Mouse (Mus musculus) spleen, embryonic (tissue): ENCODE measurements around the gene Supt6.

Source experiments
- CTCF ChIA-PET: fragments of 350-600 bp; sonication (Branson Sonifier 250); formaldehyde crosslinking; loops from one replicate; lab custom pipeline; 2022; lab: Charles Lee

Supt6 gene

DNA sequence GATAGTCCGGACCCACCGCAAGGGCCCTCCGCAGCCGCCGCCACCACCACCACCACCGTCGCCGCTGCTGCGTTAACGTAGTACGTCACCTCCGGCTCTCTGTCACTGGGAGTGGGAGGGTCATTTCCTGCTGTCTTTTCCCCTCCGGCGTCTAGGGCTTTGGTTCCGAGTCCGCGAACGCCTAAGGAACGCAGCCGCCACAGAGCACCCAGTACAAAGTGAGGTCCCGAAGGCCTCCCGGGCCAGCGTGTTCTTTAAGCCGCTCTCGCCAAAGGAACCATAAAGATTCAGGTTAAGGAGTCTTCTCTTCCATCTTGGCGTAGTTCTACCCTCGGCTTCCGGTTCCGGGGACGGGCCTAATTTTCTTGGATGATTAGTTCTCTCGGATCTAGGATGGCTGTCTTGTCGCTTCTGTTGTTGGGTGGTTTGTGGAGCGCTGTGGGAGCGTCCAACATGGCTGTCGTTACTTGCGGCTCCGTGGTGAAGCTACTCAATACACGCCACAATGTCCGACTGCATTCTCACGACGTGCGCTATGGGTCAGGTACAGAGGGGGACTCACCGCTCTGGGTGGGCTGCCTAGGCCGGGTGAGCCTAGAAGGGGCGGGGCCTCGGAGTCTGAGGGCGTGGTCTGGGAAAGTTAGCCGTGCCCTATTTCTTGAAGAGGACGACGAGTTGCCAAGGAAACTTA lies at the start of gene Supt6, which contains the start of gene Sdf2:
TSS of gene Supt6 (minus strand) at position 361 of the 691 bp plus-strand sequence.
TSS of gene Sdf2 (plus strand) at position 120 of the 691 bp plus-strand sequence.
- CTCF ChIA-PET, result interaction anchor here (0.5 to 0.6 kb wide), 3 partner anchors 34 to 853 kb away, joined by 3 to 13 read pairs (median 3); no protein-coding TSS in a partner anchor

DNA sequence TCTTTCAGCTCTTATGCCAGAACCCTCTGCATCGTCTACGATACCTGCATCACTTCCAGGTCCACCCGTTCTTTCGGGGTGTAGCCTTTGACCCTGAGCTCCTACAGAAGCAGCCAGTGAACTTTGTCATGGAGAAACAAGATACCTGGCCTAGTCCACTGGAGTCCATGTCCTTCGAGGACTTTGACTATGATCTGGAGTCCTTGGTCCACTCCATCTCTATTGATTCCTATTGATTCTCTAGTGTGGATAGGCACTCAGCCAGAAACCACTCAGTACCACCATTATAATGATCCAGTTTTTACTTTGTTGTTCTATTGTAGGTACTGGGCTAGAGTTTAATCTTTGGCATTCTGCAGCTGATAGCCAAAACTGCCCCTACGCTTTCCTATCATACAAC lies 48.8 kb upstream of the Supt6 start:
- CTCF ChIA-PET, result no interaction called here

DNA sequence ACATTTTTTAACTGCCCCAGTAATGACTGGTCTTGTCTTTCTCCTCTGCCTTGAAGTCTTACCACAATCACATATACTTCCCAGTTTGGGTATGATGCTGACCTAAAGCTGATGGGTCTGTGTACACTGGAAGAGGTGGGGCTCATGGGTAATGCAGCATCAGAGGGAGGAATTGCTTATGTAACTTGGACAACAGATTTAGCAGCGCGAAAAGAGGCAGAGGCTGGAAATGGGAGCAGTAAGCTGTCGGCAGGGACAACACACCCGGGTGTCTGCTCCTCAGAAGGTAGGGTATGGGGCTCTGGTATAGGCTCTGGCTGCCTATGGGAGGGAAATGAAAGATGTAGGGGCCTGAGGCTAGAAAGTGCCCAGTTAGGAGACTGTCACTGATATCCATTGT lies 44.9 kb upstream of the Supt6 start, which contains the start of gene BC030499:
TSS of gene BC030499 (plus strand) at position 188 of the 400 bp plus-strand sequence.
- CTCF ChIA-PET, result no interaction called here

DNA sequence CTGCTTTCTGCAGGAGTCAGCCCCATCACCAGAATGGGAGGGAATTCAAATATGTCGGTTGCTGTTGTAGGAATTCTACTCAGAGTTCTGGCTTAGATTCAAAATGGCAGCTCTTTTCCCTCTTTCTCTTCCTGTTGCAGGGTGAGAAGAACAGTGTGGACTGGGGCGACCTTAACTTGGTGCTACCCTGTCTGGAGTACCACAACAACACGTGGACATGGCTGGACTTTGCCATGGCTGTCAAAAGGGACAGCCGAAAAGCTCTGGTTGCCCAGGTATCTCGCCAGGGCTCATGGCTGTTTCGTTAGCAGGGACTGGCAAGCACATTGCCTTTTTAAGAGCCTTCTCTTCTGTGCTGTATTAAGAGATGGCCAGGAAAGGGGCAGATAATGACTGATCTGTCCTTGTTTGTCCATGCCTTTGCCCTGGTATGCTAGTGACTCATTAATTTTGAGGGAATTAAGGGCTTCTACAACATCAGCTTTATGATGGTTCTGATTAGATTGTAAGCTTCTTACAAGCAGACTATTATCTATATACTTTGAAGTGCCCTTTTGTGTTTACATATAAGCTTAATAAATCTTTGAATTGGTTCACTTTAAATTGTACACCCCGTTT lies 43.5 kb upstream of the Supt6 start:
- CTCF ChIA-PET, result interaction anchor here (0.5 kb wide), 1 partner anchor 33 kb away, joined by 15 read pairs; no protein-coding TSS in a partner anchor

DNA sequence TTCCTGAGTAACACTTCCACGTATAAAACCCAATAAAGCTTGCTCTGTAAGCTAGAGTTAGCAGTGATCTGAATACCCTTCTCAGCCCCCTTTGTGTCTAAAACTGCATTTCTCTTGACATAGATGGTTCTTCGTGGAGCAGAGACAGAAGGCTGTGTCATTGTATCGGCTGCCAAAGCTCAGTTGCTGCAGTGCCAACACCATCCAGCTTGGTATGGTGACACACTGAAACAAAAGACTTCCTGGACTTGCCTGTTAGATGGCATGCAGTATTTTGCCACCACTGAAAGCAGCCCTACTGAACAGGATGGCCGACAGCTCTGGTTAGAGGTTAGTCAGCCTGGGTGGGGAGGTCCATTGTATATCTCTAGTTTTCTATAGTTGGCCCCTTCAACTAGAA lies 33.8 kb upstream of the Supt6 start:
- CTCF ChIA-PET, result no interaction called here

DNA sequence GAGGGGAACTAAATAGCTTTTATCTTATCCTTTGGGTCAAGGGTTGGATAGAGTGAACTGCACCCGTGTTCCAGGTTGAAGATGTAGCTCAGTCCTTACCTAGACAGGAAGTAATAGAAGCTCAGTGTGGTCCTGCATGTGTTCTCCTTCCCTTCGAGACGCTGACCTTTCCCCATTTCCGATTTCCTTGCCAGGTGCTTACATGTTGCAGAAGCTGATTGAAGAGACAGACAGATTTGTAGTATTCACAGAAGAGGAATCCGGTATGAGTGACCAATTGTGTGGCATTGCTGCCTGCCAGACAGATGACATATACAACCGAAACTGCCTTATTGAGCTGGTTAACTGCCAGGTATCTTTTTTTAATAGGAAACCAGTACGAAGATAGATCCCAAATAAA lies 33.1 kb upstream of the Supt6 start:
- CTCF ChIA-PET, result no interaction called here

DNA sequence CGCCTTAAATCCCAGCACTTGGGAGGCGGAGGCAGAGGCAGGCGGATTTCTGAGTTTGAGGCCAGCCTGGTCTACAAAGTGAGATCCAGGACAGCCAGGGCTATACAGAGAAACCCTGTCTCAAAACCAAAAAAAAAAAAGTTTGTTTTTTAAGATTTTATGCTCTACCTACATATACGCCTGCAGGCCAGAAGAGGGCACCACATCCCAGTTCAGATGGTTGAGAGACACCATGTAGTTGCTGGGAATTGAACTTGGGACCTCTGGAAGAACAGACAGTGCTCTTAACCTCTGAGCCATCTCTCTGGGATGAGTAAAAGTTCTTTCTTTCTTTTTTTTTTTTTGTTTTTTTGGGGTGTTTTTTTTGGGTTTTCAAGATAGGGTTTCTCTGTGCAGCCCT lies 30.4 kb upstream of the Supt6 start:
- CTCF ChIA-PET, result interaction anchor here (0.5 kb wide), 1 partner anchor 10 kb away, joined by 4 read pairs; no protein-coding TSS in a partner anchor

DNA sequence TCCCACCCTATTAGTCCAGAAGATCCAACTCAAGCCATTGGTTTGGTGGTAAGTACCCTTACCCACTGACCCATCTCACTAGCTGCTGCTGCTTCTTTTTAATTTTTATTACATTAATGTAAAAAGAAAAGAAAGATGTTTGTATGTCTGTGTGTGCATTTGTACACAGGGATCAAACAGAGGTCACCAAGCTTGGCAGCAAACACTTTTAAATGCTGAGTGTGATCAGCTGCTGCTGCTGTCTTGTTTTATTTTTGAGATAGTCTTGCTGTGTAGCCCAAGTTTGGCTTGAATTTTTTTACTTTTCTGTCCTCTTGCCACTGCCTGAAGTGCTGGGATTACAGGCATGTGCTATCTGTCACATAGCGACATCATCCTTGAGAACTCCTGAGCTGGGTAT lies 29.8 kb upstream of the Supt6 start:
- CTCF ChIA-PET, result interaction anchor here (0.5 kb wide), 1 partner anchor 11 kb away, joined by 4 read pairs; no protein-coding TSS in a partner anchor

DNA sequence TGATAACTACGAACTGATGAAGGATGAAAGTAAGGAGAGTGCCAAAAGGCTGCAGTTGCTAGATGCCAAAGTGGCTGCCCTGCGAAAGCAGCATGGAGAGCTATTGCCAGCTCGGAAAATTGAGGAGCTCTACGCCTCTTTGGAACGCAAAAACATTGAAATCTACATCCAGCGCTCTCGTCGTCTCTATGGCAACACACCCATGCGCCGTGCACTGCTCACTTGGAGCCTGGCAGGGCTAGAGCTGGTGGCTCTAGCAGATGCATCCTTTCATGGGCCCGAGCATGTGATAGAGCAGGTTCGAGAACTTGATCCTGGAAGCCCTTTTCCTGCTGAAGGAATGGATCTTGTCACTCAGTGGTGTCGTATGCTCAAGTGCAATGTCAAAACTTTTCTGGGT lies 26.2 kb upstream of the Supt6 start:
- CTCF ChIA-PET, result no interaction called here

DNA sequence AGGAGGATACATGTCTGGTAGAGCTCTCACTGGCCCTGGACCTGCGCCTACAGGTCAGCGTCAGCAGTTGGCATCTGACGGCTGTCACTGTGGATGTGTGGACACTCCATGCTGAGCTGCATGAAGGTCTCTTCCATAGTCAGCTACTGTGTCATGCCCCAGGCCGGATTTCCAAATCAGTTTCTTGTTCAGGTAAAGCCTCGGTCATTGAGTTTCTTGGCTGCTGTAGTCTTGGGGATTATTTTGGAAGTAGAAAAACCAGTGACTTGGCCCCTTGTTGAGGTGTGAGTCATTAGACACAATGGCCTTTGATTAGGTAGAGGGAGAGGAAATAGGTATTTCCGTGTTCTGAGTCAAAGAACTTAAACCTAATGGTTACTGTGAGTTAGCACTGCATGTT lies 19.8 kb upstream of the Supt6 start:
- CTCF ChIA-PET, result no interaction called here

DNA sequence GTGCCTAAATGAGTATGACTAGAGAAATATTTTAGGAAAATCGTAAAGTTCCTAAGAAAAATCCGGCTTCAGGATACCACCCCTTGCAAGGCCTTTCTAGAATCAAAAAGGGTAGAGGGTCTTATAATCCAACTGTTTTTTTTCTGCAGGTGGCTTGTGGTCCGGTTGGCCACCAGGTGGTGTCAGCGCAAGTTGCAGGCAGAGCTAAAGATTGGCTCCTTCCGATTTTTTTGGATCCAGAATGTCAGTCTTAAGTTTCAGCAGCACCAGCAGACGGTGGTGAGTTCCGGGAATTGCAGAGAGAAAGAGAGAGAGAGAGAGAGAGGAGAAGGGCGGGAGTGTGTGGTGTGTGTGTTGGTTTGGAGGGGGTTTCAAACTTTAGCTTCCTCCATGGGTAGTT lies 16.8 kb upstream of the Supt6 start:
- CTCF ChIA-PET, result interaction anchor here (0.6 kb wide), 1 partner anchor 83 kb away, joined by 6 read pairs; no protein-coding TSS in a partner anchor

DNA sequence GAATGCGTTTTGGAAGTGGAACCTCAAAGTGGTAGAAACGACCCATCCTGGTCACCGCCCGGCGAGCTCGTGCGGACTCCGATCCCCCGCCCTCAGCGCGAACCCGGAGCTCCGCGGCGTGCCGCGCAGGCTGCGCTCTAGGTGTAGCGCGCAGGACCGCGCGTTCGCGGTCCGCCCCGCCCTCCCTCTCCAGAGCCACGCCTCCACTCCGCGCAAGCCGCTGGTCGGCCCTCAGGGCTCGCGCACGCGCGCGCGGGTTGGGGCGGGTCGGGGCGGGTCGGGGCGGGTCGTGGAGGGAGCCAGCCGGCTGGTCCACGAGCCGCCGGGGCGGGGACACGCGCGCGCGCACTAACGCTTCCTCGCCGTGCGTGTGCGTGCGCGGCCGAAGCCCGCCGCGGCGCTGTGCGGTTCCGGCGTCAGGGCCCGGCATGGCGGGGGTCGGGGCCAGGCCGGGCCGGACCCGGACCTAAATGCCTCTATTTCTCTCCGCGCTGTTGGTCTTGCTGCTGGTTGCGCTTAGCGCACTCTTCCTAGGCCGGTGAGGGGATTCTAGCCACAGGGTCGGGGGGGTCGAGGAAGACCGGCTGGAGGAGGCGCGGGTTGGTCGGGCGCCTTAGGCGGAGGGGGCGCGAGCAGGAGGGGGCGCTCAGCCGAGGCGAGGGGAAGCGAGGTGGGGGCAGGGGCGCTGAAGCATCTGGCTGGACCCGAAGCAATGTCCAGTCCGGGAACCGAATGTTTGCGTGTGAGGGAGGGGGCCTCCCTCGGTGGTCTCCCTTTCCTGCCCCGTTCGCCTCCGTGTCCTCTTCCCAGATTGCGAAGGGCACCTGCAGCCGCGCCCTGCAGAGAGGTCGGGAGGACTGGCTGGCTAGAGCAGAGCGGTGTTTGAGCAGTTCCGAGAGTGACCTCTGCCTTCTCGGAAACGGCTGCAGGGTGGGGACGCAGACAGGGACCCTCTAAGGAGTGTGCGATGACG lies 15.9 kb upstream of the Supt6 start, which contains the start of gene 2610507B11Rik:
TSS of gene 2610507B11Rik (plus strand) at position 373 of the 973 bp plus-strand sequence.
- CTCF ChIA-PET, result interaction anchor here (0.6 to 0.7 kb wide), 2 partner anchors 51 to 82 kb away, joined by 6 to 9 read pairs; no protein-coding TSS in a partner anchor

DNA sequence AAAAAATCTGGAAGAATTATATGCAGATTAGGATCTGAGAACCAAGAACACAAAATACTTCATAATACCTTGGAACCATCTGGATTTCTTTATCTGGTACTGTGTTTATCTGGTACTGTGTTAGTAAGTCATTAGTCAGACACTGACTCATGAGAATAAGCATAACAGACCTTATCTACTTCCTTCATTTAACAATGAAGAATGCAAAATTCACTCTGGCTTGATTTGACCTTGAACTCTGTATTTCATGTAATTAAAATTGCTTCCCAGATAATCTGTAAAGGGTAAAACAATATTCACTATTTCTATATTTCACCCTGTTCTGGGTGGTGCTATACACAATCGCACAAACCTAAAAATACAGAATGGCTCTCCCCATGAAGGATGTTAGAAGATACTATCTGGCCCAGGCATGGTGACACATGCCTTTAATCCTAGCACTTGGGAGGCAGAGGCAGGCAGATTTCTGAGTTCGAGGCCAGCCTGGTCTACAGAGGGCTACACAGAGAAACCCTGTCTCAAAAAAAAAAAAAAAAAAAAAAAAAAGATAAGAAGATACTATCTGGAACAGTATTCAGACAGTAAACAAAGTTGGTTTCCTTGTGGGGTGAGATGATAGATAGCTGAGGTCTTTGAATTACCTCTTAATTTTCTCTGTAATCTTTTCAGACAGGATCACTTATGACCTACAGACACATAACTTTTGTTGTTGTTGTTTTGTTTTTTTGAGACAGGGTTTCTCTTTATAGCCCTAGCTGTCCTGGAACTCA lies 14.9 kb upstream of the Supt6 start:
- CTCF ChIA-PET, result interaction anchor here (0.7 kb wide), 1 partner anchor 50 kb away, joined by 9 read pairs; no protein-coding TSS in a partner anchor

DNA sequence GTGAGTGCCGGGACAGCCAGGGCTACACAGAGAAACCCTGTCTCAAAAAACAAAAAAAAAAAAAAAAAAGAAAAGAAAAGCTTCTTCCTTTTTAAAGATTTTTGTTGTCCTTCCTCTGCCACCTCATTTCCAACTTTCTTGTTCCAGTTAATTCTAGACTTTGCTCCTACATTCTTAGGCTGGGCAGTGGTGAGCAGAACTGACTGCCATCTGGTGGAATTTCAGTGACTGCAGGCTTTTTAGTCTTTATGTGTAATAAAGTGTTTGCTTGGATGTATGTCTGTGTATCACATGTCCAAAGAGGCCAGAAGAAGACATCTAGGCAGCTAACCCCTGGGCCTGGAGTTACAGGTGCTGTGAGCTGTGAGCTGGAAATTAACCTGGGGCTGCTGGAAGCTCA lies 10.8 kb upstream of the Supt6 start:
- CTCF ChIA-PET, result interaction anchor here (0.7 kb wide), 1 partner anchor 32 kb away, joined by 15 read pairs; no protein-coding TSS in a partner anchor

DNA sequence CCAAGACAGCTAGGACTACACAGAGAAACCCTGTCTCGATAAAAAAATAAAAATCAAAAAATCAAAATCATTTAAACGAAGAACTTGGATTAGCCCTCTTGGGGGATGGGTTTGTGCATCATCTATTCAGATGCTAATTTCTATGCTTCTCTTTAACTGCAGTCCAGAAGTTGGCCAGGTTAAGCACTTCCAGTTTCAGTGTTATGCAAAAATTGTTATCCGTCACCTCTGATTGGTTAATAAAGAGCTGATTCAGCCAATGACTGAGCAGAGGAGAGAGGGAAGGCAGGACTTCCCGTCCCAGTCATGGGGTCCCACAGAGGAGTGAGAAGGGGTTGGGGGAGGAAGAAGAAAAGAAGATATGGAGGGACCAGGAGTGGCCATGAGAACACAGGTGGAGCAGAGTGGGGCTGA lies 1.9 kb upstream of the Supt6 start:
- CTCF ChIA-PET, result no interaction called here

DNA sequence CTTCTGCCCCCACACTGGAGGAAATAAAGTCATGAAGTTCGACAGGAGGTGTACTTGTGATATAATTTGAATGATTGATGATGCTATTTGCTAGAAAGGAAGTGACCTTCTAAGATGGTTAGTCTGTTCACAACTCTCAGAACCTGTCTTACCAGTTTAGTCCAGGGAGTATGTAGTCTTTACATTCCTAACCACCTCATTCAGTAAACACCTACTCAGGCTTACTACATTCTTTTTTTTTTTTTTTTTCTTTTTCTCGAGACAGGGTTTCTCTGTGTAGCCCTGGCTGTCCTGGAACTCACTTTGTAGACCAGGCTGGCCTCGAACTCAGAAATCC lies 1.2 kb upstream of the Supt6 start:
- CTCF ChIA-PET, result no interaction called here

DNA sequence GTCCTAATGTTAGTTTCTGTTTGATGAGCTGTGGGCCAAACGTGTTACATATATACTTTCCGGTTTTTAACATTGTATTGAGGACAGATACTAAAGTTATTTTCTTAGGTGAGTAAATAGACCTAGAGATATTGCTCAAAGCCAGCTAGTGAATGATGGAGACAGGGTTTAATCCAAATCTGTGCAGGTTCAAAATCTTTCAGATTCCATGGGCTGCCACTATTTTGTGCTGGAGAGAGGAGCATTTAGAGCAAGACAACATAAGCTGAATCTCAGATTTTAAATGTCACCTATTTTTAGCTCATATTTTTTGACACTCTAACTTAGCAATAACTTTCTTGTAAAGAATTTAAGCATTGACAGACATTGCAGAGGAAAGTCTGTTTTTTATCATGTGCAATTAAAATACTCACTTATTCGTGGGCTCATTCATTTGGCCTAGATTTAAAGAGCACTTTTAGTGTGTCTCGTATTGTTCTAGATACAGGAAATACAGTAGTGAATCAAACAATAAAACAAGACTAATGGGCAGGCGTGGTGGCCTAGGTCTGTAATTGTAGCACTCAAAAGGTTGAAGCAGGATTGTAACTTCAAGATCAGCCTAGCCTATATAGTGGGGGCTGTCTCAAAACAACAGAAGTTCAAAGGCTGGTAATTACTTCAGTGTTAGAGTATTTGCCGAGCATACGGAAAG lies 678 bp upstream of the Supt6 start:
- CTCF ChIA-PET, result interaction anchor here (0.6 kb wide), 1 partner anchor 59 kb away, joined by 13 read pairs; no protein-coding TSS in a partner anchor

DNA sequence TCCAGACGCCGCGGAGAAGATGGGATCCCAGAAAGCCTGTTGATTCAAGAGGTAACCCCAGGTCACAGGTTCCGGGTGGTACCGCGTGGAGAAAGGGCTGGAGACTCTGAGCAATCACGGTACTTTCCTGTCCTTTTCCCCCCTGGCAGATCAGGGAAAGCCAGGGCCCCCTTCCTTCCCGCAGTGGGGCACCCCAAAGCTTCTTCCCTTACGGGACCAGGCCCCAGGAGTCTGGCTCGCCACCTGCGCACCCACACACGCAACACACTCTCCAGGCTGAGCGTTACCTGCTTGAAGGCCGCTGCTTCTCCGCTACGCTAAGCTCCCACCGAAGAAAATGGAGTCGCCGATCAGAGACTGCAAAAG lies 543 bp downstream of the Supt6 start:
- CTCF ChIA-PET, result interaction anchor here (0.5 to 0.6 kb wide), 2 partner anchors 34 to 852 kb away, joined by 3 read pairs; no protein-coding TSS in a partner anchor

DNA sequence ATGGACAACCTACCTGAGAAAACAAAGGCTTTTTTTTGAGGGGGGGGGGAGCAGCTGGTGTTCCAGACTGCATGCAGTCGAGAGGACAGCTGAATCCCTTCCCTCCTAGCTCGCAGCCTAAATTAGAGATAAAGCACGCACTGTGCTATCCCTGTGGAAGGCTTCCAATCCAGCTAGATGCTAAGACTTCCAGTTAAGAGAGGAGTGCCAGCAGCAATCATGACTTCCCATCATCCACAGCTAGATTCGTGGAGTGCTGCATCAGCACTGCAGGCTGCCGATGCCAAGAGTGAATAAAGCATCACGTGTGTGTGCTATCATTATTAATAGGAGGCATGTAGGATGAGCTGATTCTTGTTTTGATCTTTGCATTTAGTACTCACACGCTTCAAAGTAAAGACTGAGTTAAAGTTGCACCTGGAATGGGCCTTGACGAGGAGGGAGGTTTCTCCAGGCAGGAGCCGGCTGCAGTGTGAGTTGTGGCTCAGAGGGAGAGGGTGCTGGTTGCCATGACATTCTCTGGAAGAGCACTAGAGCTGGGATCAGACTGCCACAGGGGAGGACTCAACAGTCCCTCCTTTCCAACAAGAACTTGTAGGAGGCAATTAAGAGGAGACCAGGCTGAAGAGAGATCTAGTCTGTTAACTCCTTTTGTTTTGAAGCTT lies 5.5 kb downstream of the Supt6 start:
- CTCF ChIA-PET, result interaction anchor here (0.9 kb wide), 1 partner anchor 213 kb away, joined by 3 read pairs; no protein-coding TSS in a partner anchor
